Mouse (Mus musculus): Measurements from ENCODE around the gene H60b. TPM values are rescaled to one million over a fixed set of nuclear protein-coding genes. Genes with fewer than 3 reads are reported as not detected.
A peak's percentile ranks its signal among the peaks of the same experiment; 100 is the strongest.
"Not testable (repeated sequence)": the region's sequence is repeated elsewhere in the genome, so short reads cannot be mapped to it uniquely, and the experiment has no call there.

Gene H60b
- polyA plus RNA-seq, 1 experiment from 2014 or later = 0.57 TPM

- ATAC-seq (ENCODE audit: insufficient read depth, low FRiP score, low TSS enrichment); H3K27ac ChIP-seq (ENCODE audit: low read depth, low read length): not testable (repeated sequence)
Observed at GRCm38 (mm10) chr10:22151056-22151862, 7.1 kb upstream of the H60b start.

GRCm38 (mm10) chr10:22151863-22152640 is 6.3 kb upstream of the H60b start:
- not testable (repeated sequence) for H3K4me1 ChIP-seq (ENCODE audit: control insufficient read depth, insufficient read depth, low read length); H3K9me3 ChIP-seq (ENCODE audit: control insufficient read depth, low read length); DNase-seq (ENCODE audit: low spot score); H3K36me3 ChIP-seq (ENCODE audit: control insufficient read depth, insufficient read depth, low read length); H3K4me3 ChIP-seq (ENCODE audit: low read depth, low read length); H3K27ac ChIP-seq (ENCODE audit: low read depth, low read length); ATAC-seq (ENCODE audit: insufficient read depth, low FRiP score, low TSS enrichment); H3K9ac ChIP-seq (ENCODE audit: low read length); H3K4me2 ChIP-seq (ENCODE audit: low read depth)
- 3% methylated on average over 11 of the region's 11 CpGs for WGBS
- H3K27me3 ChIP-seq (ENCODE audit: control insufficient read depth, insufficient read depth, low read length) = peaks cover 61% of the 10 kb centered on the region

More at GRCm38 (mm10) chr10:22151056-22151862, 7.1 kb upstream of the H60b start:
- H3K36me3 ChIP-seq (ENCODE audit: control insufficient read depth, insufficient read depth, low read length); H3K4me1 ChIP-seq (ENCODE audit: control insufficient read depth, insufficient read depth, low read length); H3K9me3 ChIP-seq (ENCODE audit: control insufficient read depth, low read length); H3K9ac ChIP-seq (ENCODE audit: low read length): not testable (repeated sequence)
- under 1% methylated on average over 53 of the region's 55 CpGs for WGBS
- peak overlapping the region; percentile 19; the same call in 1 of the 2 replicates for H3K4me2 ChIP-seq (ENCODE audit: low read depth)
- H3K4me3 ChIP-seq (ENCODE audit: low read depth, low read length) = peak overlapping the region; percentile 13; the same call in 1 of the 2 replicates
- DNase-seq (ENCODE audit: low spot score) = peak; percentile 31
- H3K27me3 ChIP-seq (ENCODE audit: control insufficient read depth, insufficient read depth, low read length) = peaks cover 53% of the 10 kb centered on the region

GRCm38 (mm10) chr10:22153147-22153690 is 5.2 kb upstream of the H60b start:
- H3K4me2 ChIP-seq (ENCODE audit: low read depth); H3K4me1 ChIP-seq (ENCODE audit: control insufficient read depth, insufficient read depth, low read length); H3K9me3 ChIP-seq (ENCODE audit: control insufficient read depth, low read length); H3K27ac ChIP-seq (ENCODE audit: low read depth, low read length); DNase-seq (ENCODE audit: low spot score); H3K9ac ChIP-seq (ENCODE audit: low read length); ATAC-seq (ENCODE audit: insufficient read depth, low FRiP score, low TSS enrichment); H3K36me3 ChIP-seq (ENCODE audit: control insufficient read depth, insufficient read depth, low read length); H3K4me3 ChIP-seq (ENCODE audit: low read depth, low read length): not testable (repeated sequence)
- peaks cover 71% of the 10 kb centered on the region for H3K27me3 ChIP-seq (ENCODE audit: control insufficient read depth, insufficient read depth, low read length)
- 6% methylated on average over 7 of the region's 7 CpGs for WGBS

- not testable (repeated sequence) for H3K36me3 ChIP-seq (ENCODE audit: control insufficient read depth, insufficient read depth, low read length); H3K9me3 ChIP-seq (ENCODE audit: control insufficient read depth, low read length); H3K9ac ChIP-seq (ENCODE audit: low read length); ATAC-seq (ENCODE audit: insufficient read depth, low FRiP score, low TSS enrichment); H3K4me1 ChIP-seq (ENCODE audit: control insufficient read depth, insufficient read depth, low read length); H3K27ac ChIP-seq (ENCODE audit: low read depth, low read length)
- peak overlapping the region; percentile 24; the same call in 1 of the 2 replicates for H3K4me3 ChIP-seq (ENCODE audit: low read depth, low read length)
- peaks cover 76% of the 10 kb centered on the region for H3K27me3 ChIP-seq (ENCODE audit: control insufficient read depth, insufficient read depth, low read length)
- DNase-seq (ENCODE audit: low spot score) = peak; percentile 58
- WGBS = 0% methylated on average over 38 of the region's 38 CpGs
- peak overlapping the region; percentile 46 for H3K4me2 ChIP-seq (ENCODE audit: low read depth)
Observed at GRCm38 (mm10) chr10:22154127-22154526, 4.3 kb upstream of the H60b start.

- H3K36me3 ChIP-seq (ENCODE audit: control insufficient read depth, insufficient read depth, low read length) = no peaks in the 10 kb centered on the region
- WGBS = 8% methylated on average over 3 of the region's 3 CpGs
- H3K9me3 ChIP-seq (ENCODE audit: control insufficient read depth, low read length) = no peaks in the 10 kb centered on the region
- no peak overlapping the region for H3K4me2 ChIP-seq (ENCODE audit: low read depth)
- H3K27me3 ChIP-seq (ENCODE audit: control insufficient read depth, insufficient read depth, low read length) = peaks cover 78% of the 10 kb centered on the region
- no peak for DNase-seq (ENCODE audit: low spot score)
- no peak overlapping the region for H3K9ac ChIP-seq (ENCODE audit: low read length)
- no peak for ATAC-seq (ENCODE audit: insufficient read depth, low FRiP score, low TSS enrichment)
- 0 out of 2 replicates have a peak, but pooled peaks cover 4% of the 10 kb centered on the region for H3K4me1 ChIP-seq (ENCODE audit: control insufficient read depth, insufficient read depth, low read length)
- no peak overlapping the region for H3K4me3 ChIP-seq (ENCODE audit: low read depth, low read length)
- H3K27ac ChIP-seq (ENCODE audit: low read depth, low read length) = no peak overlapping the region
Observed at GRCm38 (mm10) chr10:22154871-22155799, 3.3 kb upstream of the H60b start.

GRCm38 (mm10) chr10:22159131-22159561 is 760 bp downstream of the H60b start:
- H3K36me3 ChIP-seq (ENCODE audit: control insufficient read depth, insufficient read depth, low read length) = no peaks in the 10 kb centered on the region
- DNase-seq (ENCODE audit: low spot score) = no peak
- peaks cover 53% of the 10 kb centered on the region for H3K27me3 ChIP-seq (ENCODE audit: control insufficient read depth, insufficient read depth, low read length)
- 0 out of 2 replicates have a peak overlapping the region, but pooled peaks have one; percentile 10 for H3K4me3 ChIP-seq (ENCODE audit: low read depth, low read length)
- no peak overlapping the region for H3K9ac ChIP-seq (ENCODE audit: low read length)
- no peak overlapping the region for H3K27ac ChIP-seq (ENCODE audit: low read depth, low read length)
- H3K4me2 ChIP-seq (ENCODE audit: low read depth) = peak overlapping the region; percentile 47
- no peak for ATAC-seq (ENCODE audit: insufficient read depth, low FRiP score, low TSS enrichment)
- no peaks in the 10 kb centered on the region for H3K4me1 ChIP-seq (ENCODE audit: control insufficient read depth, insufficient read depth, low read length)
- no peaks in the 10 kb centered on the region for H3K9me3 ChIP-seq (ENCODE audit: control insufficient read depth, low read length)
- WGBS = under 1% methylated on average over 24 of the region's 24 CpGs

- H3K9me3 ChIP-seq (ENCODE audit: control insufficient read depth, low read length) = no peaks in the 10 kb centered on the region
- no peaks in the 10 kb centered on the region for H3K36me3 ChIP-seq (ENCODE audit: control insufficient read depth, insufficient read depth, low read length)
- ATAC-seq (ENCODE audit: insufficient read depth, low FRiP score, low TSS enrichment) = no peak
- H3K4me3 ChIP-seq (ENCODE audit: low read depth, low read length) = no peak overlapping the region
- no peak overlapping the region for H3K9ac ChIP-seq (ENCODE audit: low read length)
- DNase-seq (ENCODE audit: low spot score) = no peak
- 2% methylated on average over 19 of the region's 23 CpGs for WGBS
- no peaks in the 10 kb centered on the region for H3K4me1 ChIP-seq (ENCODE audit: control insufficient read depth, insufficient read depth, low read length)
- no peak overlapping the region for H3K27ac ChIP-seq (ENCODE audit: low read depth, low read length)
- no peak overlapping the region for H3K4me2 ChIP-seq (ENCODE audit: low read depth)
- peaks cover 51% of the 10 kb centered on the region for H3K27me3 ChIP-seq (ENCODE audit: control insufficient read depth, insufficient read depth, low read length)
Observed at GRCm38 (mm10) chr10:22159581-22160140, 1.3 kb downstream of the H60b start.

All from neural tube, embryonic 11.5 days (tissue).